ENCODE assay signal across 17 mouse cellular contexts in the genomic region with DNA sequence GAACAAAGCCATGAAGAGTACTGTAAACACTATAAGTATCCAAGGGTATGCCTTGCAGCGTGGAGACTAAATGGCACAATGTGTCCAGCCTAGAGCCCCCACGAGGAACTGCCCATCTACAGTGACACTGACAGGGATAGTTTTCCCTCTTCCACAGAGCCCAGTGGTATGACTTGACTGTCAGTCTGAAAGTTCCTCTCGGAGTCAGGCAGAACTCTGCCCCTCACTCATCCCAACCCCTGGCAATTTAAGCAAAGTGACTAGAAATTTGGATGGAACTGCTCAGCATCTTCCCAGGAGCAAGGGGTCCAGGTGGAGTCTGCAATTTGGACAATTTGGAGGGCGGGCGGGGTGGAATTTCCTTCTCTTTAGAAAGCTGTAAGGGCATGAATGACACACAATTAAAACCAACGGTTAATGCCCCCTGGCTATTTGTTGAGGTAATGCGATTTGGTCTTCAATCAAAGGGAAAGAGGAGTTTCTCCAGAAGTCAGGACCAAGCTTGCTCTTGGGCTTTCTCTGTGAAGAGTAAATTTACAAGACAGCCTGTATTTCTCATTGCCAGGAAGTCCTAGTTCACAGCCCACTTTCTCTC. TPM values are rescaled to one million over a fixed set of nuclear protein-coding genes. Genes with fewer than 3 reads are reported as not detected.
DNase-seq lines count a peak whose midpoint lies in the region; ATAC-seq and TF ChIP-seq lines count a peak whose summit lies in the region.
"Had no signal": no experiment of that assay in that cellular context is flagged by ENCODE, and none has a peak within 500 bp of the region (broad histone marks: within the 10 kb centered on the region; RNA-seq: fewer than 3 reads in every experiment).

No protein-coding gene starts in this region.

- DNase-seq in heart, adult 8-10 months (ENCODE audit: low spot score) = no peak
- DNase-seq in 3T3-L1 (ENCODE audit: low read depth, low spot score) = peak; percentile 52
- DNase-seq in adrenal gland, adult 2 months = no peak
- DNase-seq in thymus, adult 18-20 months = no peak
- DNase-seq: cerebellum, adult 11-12 months; gastrocnemius, postnatal 10 days had no signal

- no peaks in the 10 kb centered on the region for H3K9me3 ChIP-seq in heart, embryonic 13.5 days
- no peaks in the 10 kb centered on the region for H3K9me3 ChIP-seq in E14TG2a.4 (ENCODE audit: low read length)
- no peaks in the 10 kb centered on the region for H3K9me3 ChIP-seq in liver, embryonic 12.5 days (replicated peaks)
- H3K9me3 ChIP-seq: intestine, embryonic 15.5 days; limb, embryonic 10.5 days had no signal

- no peaks in the 10 kb centered on the region for H3K36me3 ChIP-seq in heart, embryonic 13.5 days
- H3K36me3 ChIP-seq in E14TG2a.4 (ENCODE audit: insufficient read depth, low read length) = no peaks in the 10 kb centered on the region
- H3K36me3 ChIP-seq in liver, embryonic 12.5 days = peaks cover 2% of the 10 kb centered on the region
- H3K36me3 ChIP-seq: intestine, embryonic 15.5 days; limb, embryonic 10.5 days had no signal

- WGBS in heart, embryonic 13.5 days = 36% methylated on average over 7 of the region's 7 CpGs
- WGBS in liver, embryonic 12.5 days (ENCODE audit: insufficient replicate concordance) = 40% methylated on average over 7 of the region's 7 CpGs

- H3K4me2 ChIP-seq in heart, embryonic 13.5 days = peak overlapping the region; percentile 97; the same call in 1 of the 2 replicates
- H3K4me2 ChIP-seq in liver, embryonic 12.5 days = peak overlapping the region; percentile 85
- H3K4me2 ChIP-seq: intestine, embryonic 15.5 days had no signal

- H3K4me1 ChIP-seq in heart, embryonic 13.5 days = peaks cover 35% of the 10 kb centered on the region
- peaks cover 66% of the 10 kb centered on the region for H3K4me1 ChIP-seq in E14TG2a.4 (replicated peaks; ENCODE audit: low read depth, low read length)
- H3K4me1 ChIP-seq in liver, embryonic 12.5 days = peaks cover 69% of the 10 kb centered on the region

- H3K4me3 ChIP-seq in heart, embryonic 13.5 days = 0 out of 2 replicates have a peak overlapping the region, but pooled peaks have one; percentile 1
- H3K4me3 ChIP-seq in E14TG2a.4 (replicated peaks; ENCODE audit: low read length) = 0 out of 2 replicates have a peak overlapping the region, but pooled peaks have one; percentile 89
- peak overlapping the region; percentile 87 for H3K4me3 ChIP-seq in liver, embryonic 12.5 days
- H3K4me3 ChIP-seq: limb, embryonic 10.5 days had no signal

- no peak for ATAC-seq in heart, embryonic 13.5 days (ENCODE audit: extremely low read depth, insufficient number of reproducible peaks, low FRiP score, low TSS enrichment)
- ATAC-seq in liver, embryonic 12.5 days = no peak
- no peak for ATAC-seq in megakaryocyte-erythroid progenitor cell, adult 5-6 weeks (replicated peaks; ENCODE audit: low FRiP score, low TSS enrichment, poor library complexity, severe bottlenecking)
- ATAC-seq: intestine, embryonic 15.5 days; Patski had no signal

- peaks cover 99% of the 10 kb centered on the region for H3K27me3 ChIP-seq in heart, embryonic 13.5 days (replicated peaks)
- H3K27me3 ChIP-seq in E14TG2a.4 (ENCODE audit: insufficient read depth, low read length) = peaks cover 39% of the 10 kb centered on the region
- peaks cover 51% of the 10 kb centered on the region for H3K27me3 ChIP-seq in liver, embryonic 12.5 days (replicated peaks)

- no peak overlapping the region for H3K27ac ChIP-seq in heart, embryonic 13.5 days (replicated peaks)
- H3K27ac ChIP-seq in liver, embryonic 12.5 days = peak overlapping the region; percentile 99
- H3K27ac ChIP-seq: limb, embryonic 10.5 days had no signal

- no peak; the same call in 1 of the 2 replicates for TF ChIP-seq CTCF in E14TG2a.4 (conservative IDR thresholded peaks at IDR 0.05; ENCODE audit: low read length)

- H3K9ac ChIP-seq in heart, embryonic 13.5 days = no peak overlapping the region
- peak overlapping the region; percentile 95 for H3K9ac ChIP-seq in liver, embryonic 12.5 days
- H3K9ac ChIP-seq: intestine, embryonic 15.5 days had no signal

RNA-seq across cellular contexts. Expression of a gene that starts 2.3 kb away (rescaled TPM):
- 27.9 and 61.6 TPM in 2 replicates for polyA plus RNA-seq in heart, embryonic 13.5 days (2015; fragmentation: Nextera tagmentation; extraction: Ambion mirVana)
- 100 to 1,000 TPM in 1 of 4 experiments, 10 to 100 TPM in 3; 34.4 to 168 (median 56.0) TPM for total RNA-seq in heart, adult 8-10 months (2022)
- 1,025 and 1,037 TPM in 2 replicates for polyA plus RNA-seq in liver, embryonic 12.5 days (2016; fragmentation: Nextera tagmentation; extraction: Ambion mirVana)
- 100 to 1,000 TPM; 158 to 202 TPM for total RNA-seq in adrenal gland, adult 2 months (2021)
- polyA plus RNA-seq in adrenal gland, adult 2 months (2012; rRNA removed) = 19.3 and 19.6 TPM in 2 replicates
- total RNA-seq in megakaryocyte-erythroid progenitor cell, adult 5-6 weeks (2014; fragmentation: Nextera tagmentation) = 352 and 428 TPM in 2 replicates
- 400 TPM in 2 replicates for total RNA-seq in megakaryocyte-erythroid progenitor cell, adult 5-6 weeks (2017)

RNA-seq across cellular contexts. Expression of a gene that starts 4.2 kb away (rescaled TPM):
- 230 and 374 TPM in 2 replicates for polyA plus RNA-seq in heart, embryonic 13.5 days (2015; fragmentation: Nextera tagmentation; extraction: Ambion mirVana)
- 100 to 1,000 TPM; 196 to 496 (median 239) TPM for total RNA-seq in heart, adult 8-10 months (2022)
- polyA plus RNA-seq in liver, embryonic 12.5 days (2016; fragmentation: Nextera tagmentation; extraction: Ambion mirVana) = 3,299 and 3,537 TPM in 2 replicates
- 100 to 1,000 TPM; 282 to 394 TPM for total RNA-seq in adrenal gland, adult 2 months (2021)
- 895 and 922 TPM in 2 replicates for polyA plus RNA-seq in adrenal gland, adult 2 months (2012; rRNA removed)
- total RNA-seq in megakaryocyte-erythroid progenitor cell, adult 5-6 weeks (2014; fragmentation: Nextera tagmentation) = 524 and 583 TPM in 2 replicates
- total RNA-seq in megakaryocyte-erythroid progenitor cell, adult 5-6 weeks (2017) = 648 and 717 TPM in 2 replicates

RNA-seq across cellular contexts. Expression of a gene that starts 22.3 kb away (rescaled TPM):
- 36.5 and 47.5 TPM in 2 replicates for polyA plus RNA-seq in heart, embryonic 13.5 days (2015; fragmentation: Nextera tagmentation; extraction: Ambion mirVana)
- total RNA-seq in heart, adult 8-10 months (2022) = 1 to 10 TPM; 2.3 to 5.4 (median 4.3) TPM
- polyA plus RNA-seq in liver, embryonic 12.5 days (2016; fragmentation: Nextera tagmentation; extraction: Ambion mirVana) = 0.42 and 0.45 TPM in 2 replicates
- 1 to 10 TPM; 4.1 to 4.7 TPM for total RNA-seq in adrenal gland, adult 2 months (2021)
- polyA plus RNA-seq in adrenal gland, adult 2 months (2012; rRNA removed) = 1.0 and 1.9 TPM in 2 replicates
- not detected in 2 replicates for total RNA-seq in megakaryocyte-erythroid progenitor cell, adult 5-6 weeks (2014; fragmentation: Nextera tagmentation)
- not detected in 2 replicates for total RNA-seq in megakaryocyte-erythroid progenitor cell, adult 5-6 weeks (2017)
- total RNA-seq: hematopoietic stem cell, adult 5-6 weeks had no signal
- polyA plus RNA-seq: Patski had no signal

RNA-seq across cellular contexts. Expression of a gene that starts 37.7 kb away (rescaled TPM):
- polyA plus RNA-seq in heart, embryonic 13.5 days (2015; fragmentation: Nextera tagmentation; extraction: Ambion mirVana) = not detected in 2 replicates
- total RNA-seq in heart, adult 8-10 months (2022) = not detected
- polyA plus RNA-seq in liver, embryonic 12.5 days (2016; fragmentation: Nextera tagmentation; extraction: Ambion mirVana) = not detected in 2 replicates
- total RNA-seq in adrenal gland, adult 2 months (2021) = not detected
- polyA plus RNA-seq in adrenal gland, adult 2 months (2012; rRNA removed) = not detected in 2 replicates
- total RNA-seq in megakaryocyte-erythroid progenitor cell, adult 5-6 weeks (2014; fragmentation: Nextera tagmentation) = not detected in 2 replicates
- total RNA-seq in megakaryocyte-erythroid progenitor cell, adult 5-6 weeks (2017) = not detected in 2 replicates
- total RNA-seq: adrenal gland, postnatal 4 days; gastrocnemius, postnatal 10 days; hematopoietic stem cell, adult 5-6 weeks; layer of hippocampus, adult 18-20 months had no signal
- polyA plus RNA-seq: limb, embryonic 10.5 days; Patski; testis, adult 2 months had no signal

RNA-seq across cellular contexts. Expression of a gene that starts 39.6 kb away (rescaled TPM):
- polyA plus RNA-seq in heart, embryonic 13.5 days (2015; fragmentation: Nextera tagmentation; extraction: Ambion mirVana) = 58.0 and 65.9 TPM in 2 replicates
- total RNA-seq in heart, adult 8-10 months (2022) = 10 to 100 TPM; 12.4 to 17.9 (median 15.4) TPM
- 74.6 and 77.0 TPM in 2 replicates for polyA plus RNA-seq in liver, embryonic 12.5 days (2016; fragmentation: Nextera tagmentation; extraction: Ambion mirVana)
- total RNA-seq in adrenal gland, adult 2 months (2021) = 10 to 100 TPM; 12.3 to 17.5 TPM
- 5.3 and 5.4 TPM in 2 replicates for polyA plus RNA-seq in adrenal gland, adult 2 months (2012; rRNA removed)
- total RNA-seq in megakaryocyte-erythroid progenitor cell, adult 5-6 weeks (2014; fragmentation: Nextera tagmentation) = 66.6 and 86.4 TPM in 2 replicates
- total RNA-seq in megakaryocyte-erythroid progenitor cell, adult 5-6 weeks (2017) = 55.1 and 69.6 TPM in 2 replicates

Comparison
In these comparisons a context has a peak if more than half of its experiments do, and no peak if none do; other contexts are left out.
1. H3K4me3 ChIP-seq: peak in every context shown above with its lines; median percentile 89 in E14TG2a.4; 87 in liver, embryonic 12.5 days; 1 in heart, embryonic 13.5 days.